Mouse (Mus musculus) retina, embryonic 14.5 days (tissue): ENCODE results near the gene 1700123L14Rik.
A peak's percentile ranks its signal among the peaks of the same experiment; 100 is the strongest.
"Not testable (repeated sequence)": the region's sequence is repeated elsewhere in the genome, so short reads cannot be mapped to it uniquely, and the experiment has no call there.

Experiments used
- DNase-seq: peaks from one replicate; pipeline ENCODE4 v3.0.0-alpha.2; 2015; ENCODE audit warnings: low spot score

1700123L14Rik gene

DNA sequence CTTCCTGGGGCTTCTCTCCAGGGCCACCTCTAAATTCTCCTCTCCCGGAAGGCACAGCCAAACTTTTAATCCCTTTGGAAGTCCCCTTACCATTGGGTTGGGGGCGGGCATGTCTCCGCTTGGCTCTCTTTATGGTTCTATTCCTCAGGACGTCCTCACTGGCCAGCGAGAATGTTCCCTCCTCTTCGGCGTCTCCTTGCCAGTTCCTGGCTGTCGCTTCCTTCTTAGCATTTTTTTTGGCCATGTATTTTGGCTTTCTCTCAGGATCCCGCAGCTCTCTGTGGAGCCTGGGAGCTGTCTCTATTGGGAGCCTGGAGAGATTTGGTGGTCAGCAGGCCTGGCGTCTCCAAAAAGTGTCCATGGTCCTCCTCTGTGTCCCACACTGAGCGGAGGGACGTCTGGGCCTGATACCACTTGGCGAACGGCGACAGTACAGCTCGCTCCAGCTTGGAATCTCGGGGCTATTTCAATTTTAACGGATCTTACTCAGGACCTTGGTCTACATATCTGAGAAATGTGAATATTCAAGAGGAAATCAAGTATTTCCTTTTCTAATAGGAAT, at the start of gene 1700123L14Rik:
TSS of gene 1700123L14Rik (minus strand) at position 426 of the 562 bp plus-strand sequence.
- no peak for DNase-seq

GRCm38 (mm10) chr6:96205395-96205794, 39.4 kb upstream of the 1700123L14Rik start:
- no peak for DNase-seq

DNA sequence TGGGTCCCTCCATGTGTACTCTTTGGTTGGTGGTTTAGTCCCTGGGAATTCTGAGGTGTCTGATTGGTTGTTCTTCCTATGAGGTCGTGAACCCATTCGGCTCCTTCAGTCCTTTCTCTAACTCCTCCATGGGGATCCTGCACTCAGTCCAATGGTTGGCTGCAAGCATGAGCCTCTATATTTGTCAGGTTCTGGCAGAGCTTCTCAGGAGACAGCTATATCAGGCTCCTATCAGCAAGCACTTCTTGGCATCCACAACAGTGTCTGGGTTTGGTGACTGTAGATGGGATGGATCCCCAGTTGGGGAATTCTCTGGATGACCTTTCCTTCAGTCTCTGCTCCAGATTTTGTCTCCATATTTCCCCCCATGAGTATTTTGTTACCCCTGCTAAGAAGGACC, 32.9 kb upstream of the 1700123L14Rik start:
- DNase-seq, result not testable (repeated sequence)

- DNase-seq, result no peak
These were observed 20.5 kb upstream of the 1700123L14Rik start for GRCm38 (mm10) chr6:96186517-96186916.

DNA sequence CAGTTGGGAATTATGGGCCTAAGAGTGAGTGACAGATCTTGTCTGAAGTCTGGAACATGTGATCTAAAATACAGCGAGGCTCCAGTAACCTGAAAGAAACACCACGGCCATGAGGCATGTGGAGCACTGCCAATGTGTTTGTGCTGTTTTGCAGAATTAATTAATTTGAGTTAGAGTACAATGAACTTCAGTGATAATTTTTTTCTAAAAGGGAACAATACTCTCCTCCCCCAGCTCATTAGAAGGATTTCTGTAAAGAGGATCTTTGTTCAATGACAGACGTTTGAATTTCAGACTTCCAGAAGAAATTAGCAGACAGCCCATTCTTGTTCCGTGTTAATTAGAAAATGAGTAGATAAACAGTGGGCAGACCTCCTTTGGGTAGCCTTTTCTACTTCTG, 17.3 kb upstream of the 1700123L14Rik start:
- DNase-seq, result peak; percentile 78

GRCm38 (mm10) chr6:96178530-96178929, 12.5 kb upstream of the 1700123L14Rik start:
- no peak for DNase-seq

- DNase-seq, result no peak
These were observed 7.6 kb upstream of the 1700123L14Rik start for GRCm38 (mm10) chr6:96173681-96174080.

GRCm38 (mm10) chr6:96167031-96167430, 988 bp upstream of the 1700123L14Rik start:
- DNase-seq, result no peak

- no peak for DNase-seq
These were observed 640 bp downstream of the 1700123L14Rik start for GRCm38 (mm10) chr6:96165403-96165802.

DNA sequence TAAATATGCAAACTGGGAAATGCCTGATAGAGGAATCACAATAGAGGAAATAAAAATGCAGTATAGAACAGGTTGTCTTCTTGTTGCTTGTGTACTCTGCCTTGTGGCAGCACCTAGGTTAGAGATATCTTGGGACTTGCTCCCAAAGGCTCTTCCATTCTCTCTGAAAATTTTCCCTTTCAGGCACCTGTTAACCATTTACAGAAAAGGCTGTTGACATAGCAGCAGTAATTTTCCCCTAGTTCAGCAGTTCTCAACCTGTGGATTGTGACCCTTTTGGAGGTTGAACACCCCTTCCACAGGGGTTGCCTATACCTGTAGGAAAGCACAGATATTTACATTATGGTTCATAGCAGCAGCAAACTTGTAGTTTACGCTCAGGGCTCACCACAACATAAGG, 22.7 kb downstream of the 1700123L14Rik start:
- DNase-seq, result no peak

GRCm38 (mm10) chr6:96116534-96117272, 49.3 kb downstream of the 1700123L14Rik start:
- peak; percentile 72 for DNase-seq

- DNase-seq, result peak; percentile 26
These were observed 49.9 kb downstream of the 1700123L14Rik start for GRCm38 (mm10) chr6:96116148-96116533.
